Mouse (Mus musculus) spleen, adult 18-20 months (tissue): ENCODE results near the gene Nr1i3.

Experiments used
- DNase-seq, 2 experiments: peaks; one replicate each; pipeline ENCODE4 v3.0.0; 2022; ENCODE audit warnings: mixed read lengths in 2 of 2

The Nr1i3 gene

DNA sequence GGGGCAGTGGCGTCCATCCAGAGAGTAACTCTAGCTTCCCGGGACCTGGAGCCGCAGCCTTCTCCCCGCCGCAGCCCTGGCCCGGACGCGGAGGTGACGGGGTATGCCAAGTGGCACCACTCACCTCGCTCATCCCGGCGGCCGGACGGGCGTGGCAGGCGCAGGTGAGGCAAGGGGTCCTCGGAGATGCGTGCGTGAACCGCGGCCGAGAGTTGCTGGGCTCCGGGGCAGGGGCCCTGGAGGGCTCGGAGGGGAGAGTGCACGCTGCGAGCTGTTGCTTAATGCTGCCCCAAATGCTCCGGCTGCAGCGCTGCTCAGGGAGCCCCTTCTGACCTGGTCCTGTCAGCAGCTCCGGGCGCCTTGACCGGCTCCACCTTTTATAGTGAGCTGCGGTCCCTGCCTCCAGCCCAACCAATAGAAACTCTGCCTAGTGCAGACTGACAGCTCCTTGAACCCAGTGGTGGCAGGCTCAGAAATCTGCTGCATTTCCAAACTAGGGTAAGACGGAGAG lies 17.8 kb upstream of the Nr1i3 start, which contains the start of gene Pcp4l1:
Gene Pcp4l1 (minus strand): TSS at position 382 of the 511 bp plus-strand sequence.
- peak in 1 of 2 experiments; percentile 10 for DNase-seq

DNA sequence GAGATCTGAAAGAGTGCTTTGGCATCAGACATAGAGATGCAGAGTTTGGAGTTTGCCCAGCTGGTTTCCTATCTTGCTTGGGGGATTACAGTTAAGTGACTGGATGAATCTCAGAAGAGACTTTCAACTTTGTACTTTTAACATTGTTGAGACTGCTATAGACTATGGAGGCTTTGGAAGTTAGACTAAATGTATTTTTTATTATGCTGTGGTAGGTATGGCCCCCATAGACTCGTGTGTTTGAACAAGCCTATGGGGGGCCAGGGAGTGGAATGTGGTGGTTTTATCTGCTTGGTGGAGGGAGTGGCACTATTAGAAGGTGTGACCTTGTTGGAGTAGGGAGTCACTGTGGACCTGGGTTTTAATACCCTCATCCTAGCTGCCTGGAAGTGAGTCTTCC lies 14.2 kb upstream of the Nr1i3 start:
- DNase-seq, result no peak

DNA sequence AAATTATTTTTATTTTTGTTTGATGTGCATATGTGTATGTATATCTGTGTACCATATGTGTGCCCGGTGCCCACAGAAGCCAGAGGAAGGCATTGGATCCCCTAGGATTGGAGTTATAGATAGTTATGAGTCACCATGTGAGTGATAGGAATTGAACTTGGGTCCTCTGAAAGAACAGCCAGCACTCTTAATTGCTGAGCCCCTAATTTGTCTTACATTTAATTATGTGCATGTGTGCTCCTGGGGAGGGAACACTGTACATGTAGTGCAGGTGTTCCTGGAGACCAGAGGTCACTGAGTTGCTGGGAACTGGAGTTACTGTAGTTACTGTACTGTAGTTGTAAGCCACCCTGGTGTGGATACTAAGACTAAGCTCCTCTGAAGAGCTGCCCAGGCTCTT lies 13.0 kb upstream of the Nr1i3 start:
- DNase-seq, result no peak

DNA sequence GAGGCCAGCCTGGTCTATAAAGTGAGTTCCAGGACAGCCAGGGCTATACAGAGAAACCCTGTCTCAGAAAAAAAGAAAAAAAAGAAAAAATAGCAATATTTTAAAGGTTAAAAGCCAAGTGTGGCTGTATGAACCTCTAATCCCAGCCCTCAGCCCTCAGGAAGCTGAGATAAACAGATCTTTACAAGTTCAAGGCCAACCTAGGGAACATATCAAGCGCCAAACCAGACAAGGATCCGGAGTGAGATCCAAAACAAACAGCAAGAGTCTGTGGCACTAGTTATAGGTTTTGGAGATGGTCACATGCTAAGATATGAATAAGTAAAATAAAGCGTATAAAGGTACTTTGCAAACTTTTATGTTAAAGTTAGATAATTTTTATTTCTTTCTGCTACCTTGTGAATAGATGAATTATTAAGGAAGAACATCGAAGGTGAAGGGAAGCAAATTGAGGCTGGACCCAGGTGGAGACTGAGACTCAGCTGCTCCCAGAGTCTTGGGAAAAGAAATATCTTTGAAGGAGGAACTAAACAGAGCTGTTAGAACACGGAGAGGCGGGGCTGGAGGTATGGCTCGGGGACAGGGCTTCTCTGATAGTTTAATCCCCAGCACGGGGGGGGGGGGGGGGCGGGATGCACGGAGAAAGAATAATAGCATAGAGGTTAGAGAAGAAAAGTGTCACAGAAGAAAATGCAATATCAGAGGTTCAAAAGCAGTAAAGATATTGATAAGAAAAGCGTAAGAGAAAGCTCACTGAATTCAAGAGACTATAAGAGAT lies 10.1 kb upstream of the Nr1i3 start:
- no peak for DNase-seq

DNA sequence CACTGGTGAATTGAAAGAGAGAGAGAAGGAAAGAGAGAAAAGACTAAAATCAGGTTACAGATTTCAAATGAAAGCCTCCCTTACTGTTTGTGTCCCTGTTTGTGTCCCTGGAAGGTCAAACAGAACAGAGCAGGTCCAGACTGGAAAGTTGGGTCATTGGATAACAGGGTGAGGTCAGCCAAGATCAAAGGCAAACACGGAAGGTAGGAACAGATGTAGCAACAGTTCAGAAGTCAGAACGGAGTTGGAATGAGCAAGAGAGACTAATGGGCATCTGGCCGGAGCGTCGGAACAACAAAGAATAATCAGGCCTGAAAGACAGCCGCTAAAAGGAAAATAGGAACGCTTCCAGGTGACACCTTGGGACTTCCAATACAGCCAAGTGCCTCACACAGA lies 9.5 kb upstream of the Nr1i3 start:
- DNase-seq, result no peak

DNA sequence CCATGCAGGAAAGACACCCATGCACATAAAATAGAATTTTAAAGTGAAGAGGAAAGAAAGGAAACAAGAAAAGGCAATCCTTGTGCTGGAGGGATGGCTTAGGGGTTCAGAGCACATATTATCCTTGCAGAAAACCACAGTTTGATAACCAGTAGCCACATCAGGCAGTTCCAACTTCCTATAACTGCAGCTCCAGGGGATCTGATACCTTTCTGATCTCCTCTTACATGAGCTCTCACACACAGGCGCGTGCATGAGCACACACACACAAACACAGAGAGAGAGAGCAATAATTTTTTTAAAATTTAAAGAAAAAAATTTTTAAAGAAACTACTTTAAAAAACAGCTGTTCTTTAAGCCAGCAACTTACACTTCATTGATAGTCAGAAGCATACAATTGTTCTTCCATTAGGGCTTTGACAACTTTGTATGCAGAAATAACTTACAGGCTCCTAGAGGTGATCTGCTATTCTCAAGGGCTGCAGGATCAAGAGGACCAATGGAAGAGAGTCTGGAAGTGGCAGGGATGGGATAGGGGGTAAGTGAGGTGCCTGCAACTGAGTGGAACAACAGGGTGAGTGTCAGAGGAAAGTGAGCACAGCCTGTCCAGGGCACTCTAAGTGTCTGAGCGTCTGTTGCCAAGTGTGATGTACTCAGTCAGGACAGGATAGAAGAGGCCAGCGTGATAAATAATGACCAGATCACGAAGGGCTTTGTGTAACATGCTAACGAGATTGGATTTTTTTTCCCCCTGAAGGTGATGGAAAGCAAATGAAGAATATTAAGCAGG lies 7.9 kb upstream of the Nr1i3 start:
- no peak for DNase-seq

DNA sequence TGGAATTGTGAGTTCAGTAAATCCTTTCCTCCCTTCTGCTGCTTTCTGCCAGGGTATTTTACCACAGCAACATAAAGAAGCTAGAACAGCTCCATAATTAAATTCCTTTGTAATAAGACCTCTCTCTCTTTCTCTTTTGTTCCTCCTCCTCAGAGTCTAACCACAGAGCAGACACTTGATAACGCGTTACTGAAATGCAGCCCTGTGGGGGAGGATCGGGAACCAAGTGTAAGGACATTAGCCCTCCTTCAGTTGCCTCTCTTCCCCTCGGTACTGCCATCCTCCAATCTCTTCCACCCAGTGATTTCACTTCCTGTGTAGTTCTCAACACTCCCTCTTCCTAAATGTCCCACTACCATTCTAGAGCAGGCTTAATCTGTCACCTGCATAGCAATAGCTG lies 4.4 kb upstream of the Nr1i3 start:
- no peak for DNase-seq

DNA sequence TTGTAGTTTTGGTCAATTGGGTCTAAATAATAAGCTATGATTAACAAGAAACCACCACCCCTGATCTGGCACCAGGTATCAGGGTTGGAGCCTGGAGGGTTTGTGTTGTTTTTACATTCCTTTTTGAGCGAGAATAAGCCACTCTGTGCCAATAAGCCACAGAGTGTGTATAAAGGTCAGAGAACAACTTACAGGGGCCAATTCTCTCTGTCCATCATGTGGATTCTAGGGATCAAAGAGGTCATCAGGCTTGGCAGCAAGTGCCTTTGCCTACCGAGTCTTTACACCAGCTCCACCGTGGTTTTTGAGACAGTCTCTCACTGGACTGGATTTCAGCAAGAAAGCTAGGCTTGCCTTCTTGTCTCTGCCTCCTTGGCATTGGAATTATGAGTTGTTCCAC lies 916 bp upstream of the Nr1i3 start:
- no peak for DNase-seq

DNA sequence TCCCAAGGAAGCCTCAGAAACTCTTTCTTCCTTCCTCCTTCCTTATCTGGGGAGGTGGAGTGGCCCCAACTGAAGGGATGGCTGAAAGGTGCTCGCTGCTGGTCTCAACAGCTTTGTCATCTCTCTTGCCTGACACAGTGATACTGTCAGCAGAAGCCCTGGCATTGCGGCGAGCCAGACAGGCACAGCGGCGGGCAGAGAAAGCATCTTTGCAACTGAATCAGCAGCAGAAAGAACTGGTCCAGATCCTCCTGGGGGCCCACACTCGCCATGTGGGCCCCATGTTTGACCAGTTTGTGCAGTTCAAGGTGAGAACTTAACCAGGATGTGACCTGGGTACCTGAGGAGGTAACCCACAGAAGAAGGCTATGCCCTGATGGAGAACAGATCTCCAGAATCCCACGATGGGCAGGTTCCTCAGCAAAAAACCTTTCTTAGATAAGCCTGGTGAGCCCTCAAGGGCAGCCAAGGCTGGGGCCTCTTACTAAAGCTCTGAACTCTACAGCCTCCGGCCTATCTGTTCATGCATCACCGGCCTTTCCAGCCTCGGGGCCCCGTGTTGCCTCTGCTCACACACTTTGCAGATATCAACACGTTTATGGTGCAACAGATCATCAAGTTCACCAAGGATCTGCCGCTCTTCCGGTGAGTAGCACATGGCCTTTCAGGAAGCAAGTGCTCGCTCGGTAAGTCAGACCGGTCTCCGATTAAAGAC lies 2.6 kb downstream of the Nr1i3 start:
- no peak for DNase-seq

DNA sequence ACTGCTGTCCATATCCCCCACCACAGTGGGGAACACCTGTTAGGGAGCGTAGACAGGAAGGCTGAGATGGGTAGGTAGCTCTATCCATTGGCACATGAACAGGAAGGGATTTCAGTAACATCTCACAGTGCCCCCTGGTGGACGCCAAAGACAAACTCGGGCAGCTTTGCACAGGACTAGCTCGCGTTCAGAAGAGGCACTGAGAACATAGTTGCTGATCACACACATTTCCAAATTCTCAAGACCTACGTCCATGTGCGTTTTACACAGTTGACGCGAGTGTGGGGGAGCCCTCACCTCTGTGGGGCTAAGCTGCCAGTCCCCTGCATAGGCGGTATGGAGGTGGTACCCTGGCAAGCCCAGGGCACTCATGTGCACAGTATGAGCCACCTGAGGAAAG lies 7.1 kb downstream of the Nr1i3 start:
- DNase-seq, result peak; percentile 54 to 79

DNA sequence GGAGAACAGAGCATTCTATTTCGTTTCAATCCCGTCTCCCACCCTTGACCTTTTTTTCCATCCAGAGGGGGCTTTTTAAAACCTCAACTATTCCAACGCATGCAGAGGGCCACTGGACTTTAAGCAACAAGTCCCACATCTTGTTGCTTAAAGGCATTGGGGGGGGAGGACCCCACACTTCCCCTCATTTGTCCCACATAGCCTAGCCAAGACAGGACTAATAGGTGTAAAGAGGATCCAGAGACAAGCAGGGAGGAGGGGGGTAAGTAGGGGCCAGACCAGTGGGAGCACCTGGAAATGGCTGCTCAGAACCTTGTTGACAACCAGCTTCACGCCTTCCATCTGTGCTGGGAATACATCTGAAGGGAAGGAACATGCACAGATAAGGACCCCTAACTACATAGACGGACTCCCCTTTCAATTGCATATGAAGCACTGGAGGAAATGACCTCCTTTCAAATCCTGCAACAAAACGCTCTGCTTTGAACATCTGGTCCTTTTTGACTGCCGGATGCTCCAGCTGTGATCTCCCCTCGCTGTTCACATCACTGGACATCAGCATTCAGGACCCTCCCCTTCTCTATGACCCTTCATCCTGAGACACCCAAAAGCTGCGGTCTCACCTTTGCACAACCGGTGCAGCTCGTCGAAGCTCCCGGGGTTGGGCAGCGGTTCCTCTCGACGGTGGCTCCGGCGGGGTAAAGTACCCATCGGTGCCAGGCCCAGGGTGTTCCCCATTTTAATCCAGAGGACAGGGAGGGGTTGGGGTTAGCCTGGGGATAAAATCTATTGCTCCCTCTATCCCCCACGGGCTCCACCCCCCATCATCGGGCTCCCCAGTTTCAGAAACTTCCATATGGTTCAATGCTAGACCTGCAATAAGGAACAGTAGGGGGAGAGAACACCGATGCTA lies 7.8 kb downstream of the Nr1i3 start:
- DNase-seq, result peak in 1 of 2 experiments; percentile 27

DNA sequence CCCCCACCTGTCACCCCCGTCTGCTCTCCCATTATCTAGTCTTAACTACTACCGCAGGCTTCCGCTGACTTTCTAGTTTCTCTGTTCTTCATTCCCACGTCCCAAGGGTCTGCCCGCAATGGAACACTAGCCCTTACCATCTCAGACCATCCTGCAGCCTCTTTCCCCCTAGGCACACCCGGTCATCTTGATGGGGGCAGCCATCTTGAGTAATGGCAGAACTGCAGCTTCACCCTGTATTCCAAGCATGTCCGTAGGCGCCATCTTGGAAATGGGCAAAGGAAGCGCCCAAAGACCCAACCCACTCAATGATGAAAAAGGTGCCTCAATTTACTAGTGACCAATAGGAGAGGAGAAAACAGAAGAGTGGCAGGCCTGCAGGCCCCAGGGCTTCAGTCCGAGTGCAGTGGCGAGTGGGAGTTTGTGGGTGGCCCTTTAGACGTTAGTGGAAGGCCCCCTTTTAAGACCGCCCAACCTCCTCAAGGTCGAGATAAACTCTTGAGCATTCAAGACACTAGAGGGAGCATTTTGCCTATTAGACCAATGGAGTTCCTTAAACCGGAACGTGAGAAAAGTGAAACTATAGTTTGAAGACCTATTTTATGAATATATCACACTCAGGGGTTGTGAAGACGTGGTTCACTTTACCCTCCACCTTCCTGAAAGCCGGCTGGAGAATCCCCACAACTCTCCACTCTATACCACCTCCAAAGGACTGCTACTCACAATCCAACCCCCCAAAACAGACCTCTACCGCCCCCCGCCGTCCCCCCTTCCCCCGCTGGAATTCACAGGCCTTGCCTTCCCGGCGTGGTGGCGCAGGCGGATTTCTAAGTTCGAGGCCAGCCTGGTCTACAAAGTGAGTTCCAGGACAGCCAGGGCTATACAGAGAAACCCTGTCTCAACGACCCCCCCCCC lies 8.7 kb downstream of the Nr1i3 start, which contains the start of gene Tomm40l:
Gene Tomm40l (minus strand): TSS at position 277 of the 918 bp plus-strand sequence.
- peak; percentile 82 to 89 for DNase-seq

DNA sequence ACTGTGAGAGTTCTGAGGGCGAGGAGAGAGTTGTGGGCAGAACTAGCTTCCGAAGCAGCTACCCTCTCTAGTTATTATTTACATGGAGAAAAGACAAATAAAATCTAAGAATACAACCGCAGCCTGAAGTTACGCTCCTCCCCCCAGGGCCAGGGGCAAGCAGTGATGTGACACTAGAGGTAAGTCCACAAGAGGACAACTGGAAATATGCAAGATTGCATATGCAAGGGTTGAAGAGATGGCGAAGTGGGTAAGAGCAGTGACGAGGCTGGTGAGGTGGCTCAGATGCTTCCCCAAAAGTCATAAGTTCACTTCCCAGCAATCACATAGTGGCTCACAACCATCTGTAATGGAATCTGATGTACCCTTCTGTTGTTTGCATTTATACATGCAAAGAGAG lies 9.4 kb downstream of the Nr1i3 start:
- DNase-seq, result no peak

DNA sequence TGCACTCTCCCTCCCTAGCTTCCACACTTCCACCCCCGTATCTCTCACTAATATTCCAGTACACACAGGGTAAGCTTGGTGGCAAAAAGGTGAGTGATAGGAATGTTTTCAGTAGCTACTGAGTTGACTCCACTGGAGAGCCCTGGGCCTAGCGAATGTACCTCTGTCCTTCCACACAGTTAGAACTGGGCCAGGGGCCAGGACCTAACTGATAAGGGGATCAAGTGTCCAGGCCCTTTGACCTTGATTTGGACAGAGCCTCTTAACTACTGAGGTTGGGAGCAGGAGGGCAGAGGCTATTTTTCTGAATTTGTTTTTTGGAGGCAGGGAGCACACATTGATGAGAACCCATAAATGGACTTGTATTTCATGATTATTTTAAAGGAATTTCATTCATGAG lies 10.0 kb downstream of the Nr1i3 start:
- DNase-seq, result no peak

DNA sequence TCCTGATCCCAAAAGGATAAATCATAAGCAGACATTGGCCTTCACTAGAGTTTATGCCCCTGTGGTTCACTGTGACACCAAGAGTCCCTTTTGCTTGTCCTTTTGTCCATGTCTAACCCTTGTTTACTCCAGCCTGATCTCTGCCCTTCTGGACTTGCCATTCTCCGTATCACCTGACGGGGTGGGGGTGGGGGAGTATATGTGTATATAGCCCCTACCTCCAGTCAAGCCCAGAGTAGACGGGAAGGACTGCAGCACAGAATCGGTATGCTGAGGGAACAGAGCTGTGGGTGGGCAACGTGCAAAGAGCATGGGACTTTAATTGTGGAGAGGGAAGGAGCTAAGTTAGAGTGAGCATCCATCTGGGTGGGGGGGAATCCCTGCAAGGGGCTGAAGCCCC lies 11.1 kb downstream of the Nr1i3 start, which contains the start of gene Apoa2:
Gene Apoa2 (plus strand): TSS at position 198 of the 400 bp plus-strand sequence.
- no peak for DNase-seq

DNA sequence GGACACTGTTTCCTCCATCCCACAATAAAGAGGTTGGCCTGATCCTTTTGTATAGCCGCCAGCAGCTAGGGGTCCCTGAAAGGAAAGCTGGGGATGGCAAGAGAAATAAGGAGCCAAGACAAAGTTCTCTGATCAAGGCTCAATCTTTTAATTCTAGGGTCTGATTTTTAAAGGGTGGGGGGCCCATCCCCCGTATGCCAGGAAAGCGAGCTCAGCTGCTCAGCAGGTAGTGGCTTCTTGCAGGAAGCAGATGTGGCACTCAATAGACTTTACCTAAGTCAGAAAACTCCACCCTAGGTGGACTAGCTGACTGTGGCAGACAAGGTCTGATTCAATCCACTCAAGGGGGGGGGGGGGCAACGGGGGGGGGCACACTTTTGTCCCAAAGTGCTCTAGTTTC lies 13.0 kb downstream of the Nr1i3 start:
- DNase-seq, result no peak

DNA sequence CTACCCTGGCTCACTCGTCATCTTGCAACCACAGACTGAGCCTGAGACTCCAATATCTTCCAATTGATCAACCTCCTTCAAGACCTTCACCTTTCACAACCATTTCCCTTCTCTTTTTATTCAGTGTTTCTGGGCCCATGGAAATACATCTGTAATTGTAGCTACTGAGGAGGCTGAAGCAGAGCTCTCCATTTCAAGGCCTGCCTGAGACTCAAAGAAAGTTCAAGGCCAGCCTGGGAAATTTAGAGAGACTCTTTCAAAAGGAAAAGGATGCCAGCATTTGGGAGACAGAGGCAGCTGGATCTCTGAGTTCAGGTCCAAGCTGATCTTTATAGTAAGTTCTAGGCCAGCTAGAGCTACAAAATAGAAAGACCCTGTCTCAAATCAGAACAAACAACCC lies 14.1 kb downstream of the Nr1i3 start:
- DNase-seq, result no peak

DNA sequence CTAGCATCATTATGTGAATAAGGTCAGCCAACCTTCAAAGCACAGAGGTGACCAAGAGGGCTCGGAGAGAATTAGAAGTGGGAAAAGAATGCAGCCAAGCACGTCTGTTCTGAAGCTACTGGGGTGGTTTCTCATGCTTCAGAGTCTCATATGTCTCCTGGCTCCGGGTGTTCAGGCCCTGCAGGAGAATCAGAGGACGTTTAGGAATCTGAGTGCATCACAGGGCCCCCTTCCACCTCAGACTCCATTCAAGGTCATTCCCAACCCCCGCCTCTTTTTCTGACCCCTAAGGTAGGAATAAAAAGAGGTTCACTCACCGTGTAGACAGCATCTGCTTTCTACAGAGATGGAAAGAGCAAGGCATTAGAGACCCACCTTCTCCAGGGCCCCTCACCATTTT lies 16.0 kb downstream of the Nr1i3 start:
- DNase-seq, result no peak

DNA sequence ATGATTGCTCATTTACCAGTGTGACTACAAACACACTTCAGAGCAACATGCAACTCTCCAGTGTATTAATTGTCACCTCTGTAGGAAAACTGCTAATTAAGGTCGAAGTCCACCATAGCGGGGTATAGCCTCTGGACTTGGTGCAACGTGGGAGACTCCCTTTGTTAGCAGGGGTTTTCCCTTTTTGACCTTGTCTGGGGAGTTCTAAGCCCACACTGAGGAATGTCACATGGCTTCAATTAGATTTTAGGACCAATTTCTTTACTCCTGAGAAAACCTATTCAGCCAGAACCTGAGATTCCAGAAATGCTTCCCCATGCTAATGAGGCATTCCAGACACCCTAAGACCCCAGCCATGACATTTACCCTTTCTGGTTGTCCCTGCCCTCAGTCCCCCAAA lies 16.4 kb downstream of the Nr1i3 start:
- no peak for DNase-seq

DNA sequence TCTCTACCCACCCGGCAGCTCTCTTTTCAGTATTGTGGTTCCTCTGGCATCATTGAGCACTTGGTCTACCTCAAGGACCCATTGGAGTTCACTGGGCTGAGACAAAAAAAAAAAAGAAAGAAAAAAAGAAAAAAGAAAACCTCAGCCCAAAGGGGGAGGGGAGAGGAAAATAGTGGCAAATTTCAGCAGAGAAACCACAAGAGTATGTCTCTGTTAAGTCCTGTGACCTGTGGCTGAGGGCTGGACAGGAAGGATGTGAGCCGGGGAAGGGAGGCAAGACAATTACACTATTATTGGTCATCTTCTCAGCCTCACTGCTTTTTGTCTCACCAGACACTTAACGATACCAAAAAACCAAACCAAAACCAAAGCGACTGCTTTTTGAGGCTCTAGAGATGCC lies 18.1 kb downstream of the Nr1i3 start:
- no peak for DNase-seq

DNA sequence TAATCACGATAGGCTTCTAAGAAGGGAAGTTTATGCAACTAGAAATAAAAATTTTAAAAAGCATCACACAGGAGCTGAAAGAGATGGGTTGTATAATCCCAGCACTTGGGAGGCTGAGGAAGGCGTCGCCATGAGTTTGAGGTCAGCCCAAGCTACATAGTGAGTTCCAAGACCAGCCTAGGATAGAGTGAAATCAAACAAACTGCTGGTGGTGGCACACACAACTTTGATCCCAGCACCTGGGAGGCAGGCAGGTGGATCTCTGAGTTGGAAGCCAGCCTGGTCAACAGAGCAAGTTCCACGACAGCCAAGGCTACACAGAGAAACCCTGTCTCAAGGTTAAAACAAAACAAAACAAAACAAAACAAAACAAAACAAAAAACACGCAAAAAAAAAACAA lies 18.6 kb downstream of the Nr1i3 start:
- DNase-seq, result no peak
